Mouse (Mus musculus) cerebellum, postnatal 10 days (tissue): ENCODE data around the gene Rad9b.
A peak's percentile ranks its signal among the peaks of the same experiment; 100 is the strongest.

Experiments used
- DNase-seq, 2 experiments: peaks; one replicate each; pipeline ENCODE4 v3.0.0; 2021; ENCODE audit warnings: mixed read lengths in 2 of 2

Rad9b gene

GRCm38 (mm10) chr5:122280422-122280826, 73.6 kb downstream of the Rad9b start:
- no peak for DNase-seq

- DNase-seq: peak; percentile 68 to 74
Observed at GRCm38 (mm10) chr5:122279799-122280421, 74.1 kb downstream of the Rad9b start.

- DNase-seq: peak; percentile 84 to 85
Observed at GRCm38 (mm10) chr5:122278946-122279345, 75.1 kb downstream of the Rad9b start.

DNA sequence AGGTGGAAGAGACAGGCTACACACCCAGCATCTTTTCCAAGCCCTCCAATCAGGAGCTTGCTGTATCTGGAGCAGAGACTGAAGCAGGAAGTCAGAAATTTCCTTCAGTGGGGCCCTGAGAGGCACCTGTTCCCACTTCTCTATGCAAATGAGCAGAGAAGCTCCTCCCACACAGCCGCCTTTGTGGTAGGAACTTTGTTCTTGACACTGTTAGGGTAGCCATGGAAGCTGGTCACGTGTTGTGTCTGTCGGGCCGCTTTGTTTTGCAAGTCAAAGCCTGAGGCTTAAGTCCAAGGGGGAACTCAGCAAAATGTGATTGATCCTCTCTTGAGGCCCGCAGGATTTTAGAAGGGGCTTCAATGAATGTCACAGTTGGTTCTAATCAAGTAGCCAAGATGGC, 79.2 kb downstream of the Rad9b start:
- DNase-seq: no peak
